Mouse (Mus musculus): Measurements from ENCODE around the gene Rps15. TPM values are rescaled to one million over a fixed set of nuclear protein-coding genes. Genes with fewer than 3 reads are reported as not detected.
A peak's percentile ranks its signal among the peaks of the same experiment; 100 is the strongest.
"Not testable (repeated sequence)": the region's sequence is repeated elsewhere in the genome, so short reads cannot be mapped to it uniquely, and the experiment has no call there.

Rps15 gene
- 531 and 538 TPM in 2 replicates for polyA plus RNA-seq (2015; fragmentation: Nextera tagmentation; extraction: Ambion mirVana)

DNA sequence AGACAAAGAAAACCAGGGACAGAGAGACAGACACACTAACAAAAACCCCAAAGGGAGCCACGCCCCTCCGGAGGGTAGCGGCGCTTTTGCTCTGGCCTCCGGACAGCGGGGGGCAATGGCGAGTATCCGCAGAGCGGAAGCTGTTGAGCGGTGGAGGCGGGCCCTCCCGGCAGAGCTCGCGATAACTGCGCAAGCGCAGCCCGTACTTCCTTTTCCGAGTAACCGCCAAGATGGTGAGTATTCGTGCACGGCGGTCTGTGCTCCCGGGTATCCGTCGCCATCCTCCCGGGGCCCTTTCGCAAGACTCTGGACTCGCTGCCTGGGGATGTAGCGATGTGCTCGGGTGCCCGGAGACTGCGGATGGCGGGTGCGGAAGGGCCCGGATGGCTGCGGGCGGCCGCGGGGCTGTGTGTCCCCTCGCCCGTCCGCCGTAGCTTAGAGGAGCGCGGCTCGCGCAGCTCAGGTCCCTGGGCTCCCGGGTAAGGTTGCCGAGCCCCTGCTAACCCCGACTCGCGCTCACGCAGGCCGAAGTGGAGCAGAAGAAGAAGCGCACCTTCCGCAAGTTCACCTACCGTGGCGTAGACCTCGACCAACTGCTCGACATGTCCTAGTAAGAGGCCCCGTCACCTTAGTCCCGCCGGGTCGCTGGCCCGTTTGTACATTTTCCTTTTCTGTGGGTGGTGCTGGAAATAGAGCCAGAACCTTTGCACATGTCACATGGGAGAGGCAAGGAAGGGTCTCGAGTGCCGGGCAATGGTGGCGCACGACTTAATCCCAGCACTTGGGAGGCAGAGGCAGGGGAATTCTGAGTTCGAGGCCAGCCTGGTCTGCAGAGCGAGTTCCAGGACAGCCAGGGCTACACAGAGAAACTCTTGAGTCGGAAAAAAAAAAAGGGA lies at the start of gene Rps15:
TSS of gene Rps15 (plus strand) at position 203 of the 896 bp plus-strand sequence.
- Histone ChIP-seq H3K27ac (ENCODE audit: low read length) (peak within 1 kb of the TSS; percentile 91), H3K9ac (replicated peaks; ENCODE audit: low read depth, low read length) (peak within 1 kb of the TSS; percentile 95), H3K4me2 (ENCODE audit: low read length) (peak within 1 kb of the TSS; percentile 89), H3K9me3 (ENCODE audit: control insufficient read depth, low read length) (no peaks in the 10 kb centered on the region), H3K4me3 (replicated peaks; ENCODE audit: low read length) (peak within 1 kb of the TSS; percentile 87), H3K36me3 (ENCODE audit: control insufficient read depth, insufficient read depth) (peaks cover 16% of the 10 kb centered on the region), H3K27me3 (replicated peaks; ENCODE audit: control insufficient read depth, insufficient read depth, low read length) (no peaks in the 10 kb centered on the region), H3K4me1 (replicated peaks; ENCODE audit: control insufficient read depth, insufficient read depth, low read length) (peaks cover 40% of the 10 kb centered on the region)
- peak; percentile 82 for ATAC-seq
- WGBS, result under 1% methylated on average over 70 of the region's 72 CpGs

DNA sequence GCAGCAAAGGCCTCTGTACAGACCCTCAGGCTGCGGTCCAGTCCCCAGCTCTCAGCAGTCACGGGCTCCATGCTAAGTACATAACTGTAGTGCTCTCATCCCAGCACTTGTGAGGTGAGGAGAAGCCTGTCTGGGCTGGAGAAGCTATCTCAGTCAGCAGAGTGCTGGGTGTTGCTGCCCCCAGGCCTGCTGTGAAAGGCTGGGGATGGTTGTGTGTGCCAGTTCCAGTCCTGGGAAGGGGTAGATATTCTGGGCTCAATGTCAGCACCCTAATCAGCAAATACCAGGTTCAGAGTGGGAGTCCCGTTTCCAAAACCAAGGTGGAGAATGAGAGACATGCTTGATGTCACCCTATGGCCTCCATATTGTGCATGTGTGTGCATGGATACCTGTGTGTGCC lies 49.6 kb upstream of the Rps15 start:
- no peak for ATAC-seq
- peaks cover 11% of the 10 kb centered on the region for H3K4me1 ChIP-seq (replicated peaks; ENCODE audit: control insufficient read depth, insufficient read depth, low read length)
- no peak overlapping the region for H3K4me3 ChIP-seq (replicated peaks; ENCODE audit: low read length)
- no peak overlapping the region for H3K4me2 ChIP-seq (ENCODE audit: low read length)
- WGBS, result 86% methylated on average over 3 of the region's 3 CpGs
- H3K9me3 ChIP-seq (ENCODE audit: control insufficient read depth, low read length), result no peaks in the 10 kb centered on the region
- H3K9ac ChIP-seq (replicated peaks; ENCODE audit: low read depth, low read length), result no peak overlapping the region
- peaks cover 33% of the 10 kb centered on the region for H3K36me3 ChIP-seq (ENCODE audit: control insufficient read depth, insufficient read depth)
- no peaks in the 10 kb centered on the region for H3K27me3 ChIP-seq (replicated peaks; ENCODE audit: control insufficient read depth, insufficient read depth, low read length)
- H3K27ac ChIP-seq (ENCODE audit: low read length), result no peak overlapping the region

DNA sequence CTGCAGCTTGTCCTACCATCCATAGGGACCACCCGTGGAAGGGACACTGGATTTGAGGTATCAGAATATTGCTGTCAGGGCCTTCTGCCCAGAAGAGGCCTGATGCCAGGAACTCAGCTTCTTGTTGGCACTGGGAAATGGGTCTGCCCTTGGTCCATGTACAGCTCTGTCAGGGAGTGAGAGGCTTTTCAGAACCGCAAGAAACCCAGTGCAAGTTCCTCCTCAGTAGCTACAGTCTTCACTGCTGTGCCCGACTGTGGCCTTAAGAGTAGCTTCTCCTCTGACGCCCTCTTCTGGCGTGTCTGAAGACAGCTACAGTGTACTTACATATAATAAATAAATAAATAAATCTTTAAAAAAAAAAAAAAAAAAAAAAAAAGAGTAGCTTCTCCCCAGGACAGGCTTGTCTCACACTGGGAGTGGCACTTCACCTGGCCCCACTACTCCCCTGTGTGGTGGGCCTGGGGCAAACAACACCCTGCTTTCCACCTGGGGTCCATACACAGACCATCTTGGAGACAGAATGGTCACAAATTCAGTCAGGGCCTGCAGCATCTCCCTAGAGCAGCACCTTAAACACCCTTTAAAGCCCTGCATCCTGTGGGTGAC lies 47.4 kb upstream of the Rps15 start:
- H3K36me3 ChIP-seq (ENCODE audit: control insufficient read depth, insufficient read depth), result peaks cover 25% of the 10 kb centered on the region
- WGBS, result 33% methylated on average over 5 of the region's 5 CpGs
- no peak overlapping the region for H3K4me3 ChIP-seq (replicated peaks; ENCODE audit: low read length)
- no peak overlapping the region for H3K4me2 ChIP-seq (ENCODE audit: low read length)
- H3K9me3 ChIP-seq (ENCODE audit: control insufficient read depth, low read length), result no peaks in the 10 kb centered on the region
- peaks cover 16% of the 10 kb centered on the region for H3K4me1 ChIP-seq (replicated peaks; ENCODE audit: control insufficient read depth, insufficient read depth, low read length)
- no peak for ATAC-seq
- H3K27me3 ChIP-seq (replicated peaks; ENCODE audit: control insufficient read depth, insufficient read depth, low read length), result no peaks in the 10 kb centered on the region
- H3K9ac ChIP-seq (replicated peaks; ENCODE audit: low read depth, low read length), result 0 out of 2 replicates have a peak overlapping the region, but pooled peaks have one; percentile 0
- no peak overlapping the region for H3K27ac ChIP-seq (ENCODE audit: low read length)

DNA sequence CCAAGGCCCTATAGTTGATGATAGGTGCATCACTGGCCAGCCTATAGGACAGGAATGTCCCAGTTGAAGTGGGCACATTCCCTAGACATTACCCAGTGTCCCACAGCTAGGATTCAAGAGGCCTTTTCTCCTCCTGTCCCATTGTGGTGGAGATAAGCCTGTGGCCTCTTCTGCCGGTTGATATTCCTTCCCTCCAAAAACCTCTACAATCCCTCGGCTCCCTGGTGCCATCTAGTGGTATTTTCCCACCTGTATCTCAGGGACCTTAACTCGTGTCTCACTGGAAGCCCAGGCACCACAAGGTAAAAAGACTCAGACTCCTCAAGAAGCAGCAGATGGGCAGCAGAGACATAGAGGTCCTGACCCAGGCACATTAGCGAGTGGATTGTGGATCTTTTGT lies 46.7 kb upstream of the Rps15 start:
- Histone ChIP-seq H3K36me3 (ENCODE audit: control insufficient read depth, insufficient read depth) (peaks cover 19% of the 10 kb centered on the region), H3K4me2 (ENCODE audit: low read length) (no peak overlapping the region), H3K27me3 (replicated peaks; ENCODE audit: control insufficient read depth, insufficient read depth, low read length) (no peaks in the 10 kb centered on the region), H3K4me1 (replicated peaks; ENCODE audit: control insufficient read depth, insufficient read depth, low read length) (peaks cover 23% of the 10 kb centered on the region), H3K27ac (ENCODE audit: low read length) (0 out of 2 replicates have a peak overlapping the region, but pooled peaks have one; percentile 17), H3K4me3 (replicated peaks; ENCODE audit: low read length) (no peak overlapping the region), H3K9me3 (ENCODE audit: control insufficient read depth, low read length) (no peaks in the 10 kb centered on the region), H3K9ac (replicated peaks; ENCODE audit: low read depth, low read length) (0 out of 2 replicates have a peak overlapping the region, but pooled peaks have one; percentile 0)
- 7% methylated on average over 4 of the region's 4 CpGs for WGBS
- 0 out of 2 replicates have a peak, but pooled peaks have one; percentile 16 for ATAC-seq

DNA sequence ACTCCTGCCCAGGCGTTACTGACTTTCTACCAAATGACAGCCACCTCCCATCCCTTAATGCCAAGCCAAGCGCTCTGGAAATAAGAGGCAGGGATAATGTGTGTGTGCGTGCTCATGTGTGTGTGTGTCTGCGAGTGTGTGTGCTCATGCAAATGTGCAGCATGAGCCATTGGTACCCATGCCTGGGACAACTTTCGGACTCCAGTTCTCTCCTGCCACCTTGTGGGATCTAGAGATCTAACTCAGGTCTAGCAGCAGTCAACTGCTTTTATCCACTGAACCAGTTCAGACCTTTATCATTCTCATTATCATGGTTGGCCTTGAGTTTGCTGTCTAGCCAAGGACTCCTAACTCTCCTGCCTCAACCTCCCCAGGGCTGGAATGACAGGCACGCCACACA lies 44.4 kb upstream of the Rps15 start:
- Histone ChIP-seq H3K27me3 (replicated peaks; ENCODE audit: control insufficient read depth, insufficient read depth, low read length) (no peaks in the 10 kb centered on the region), H3K4me2 (ENCODE audit: low read length) (no peak overlapping the region), H3K9me3 (ENCODE audit: control insufficient read depth, low read length) (no peaks in the 10 kb centered on the region), H3K9ac (replicated peaks; ENCODE audit: low read depth, low read length) (no peak overlapping the region), H3K36me3 (ENCODE audit: control insufficient read depth, insufficient read depth) (peaks cover 4% of the 10 kb centered on the region; the same call in 1 of the 2 replicates), H3K27ac (ENCODE audit: low read length) (no peak overlapping the region), H3K4me1 (replicated peaks; ENCODE audit: control insufficient read depth, insufficient read depth, low read length) (peaks cover 21% of the 10 kb centered on the region), H3K4me3 (replicated peaks; ENCODE audit: low read length) (no peak overlapping the region)
- ATAC-seq, result no peak
- WGBS, result 32% methylated on average over 6 of the region's 6 CpGs

DNA sequence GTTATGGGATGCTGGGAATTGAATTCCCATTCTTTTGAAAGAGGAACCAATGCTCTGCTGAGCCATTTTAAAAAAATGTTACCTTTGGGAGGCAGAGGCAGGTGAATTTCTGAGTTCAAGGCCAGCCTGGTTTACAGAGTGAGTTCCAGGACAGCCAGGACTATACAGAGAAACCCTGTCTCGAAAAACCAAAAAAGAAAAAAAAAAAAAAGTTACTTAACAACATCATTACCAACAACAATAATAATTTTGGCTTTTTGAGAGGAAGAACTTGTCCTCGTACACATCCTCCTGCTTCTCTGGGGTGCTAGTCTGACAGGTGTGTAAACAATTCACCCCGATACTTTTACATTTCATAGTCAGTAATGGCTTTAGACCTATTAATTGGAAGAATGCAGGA lies 43.8 kb upstream of the Rps15 start:
- H3K4me2 ChIP-seq (ENCODE audit: low read length), result peak overlapping the region; percentile 37
- peaks cover 21% of the 10 kb centered on the region for H3K4me1 ChIP-seq (replicated peaks; ENCODE audit: control insufficient read depth, insufficient read depth, low read length)
- not testable (repeated sequence) for H3K9ac ChIP-seq (replicated peaks; ENCODE audit: low read depth, low read length); H3K9me3 ChIP-seq (ENCODE audit: control insufficient read depth, low read length); H3K36me3 ChIP-seq (ENCODE audit: control insufficient read depth, insufficient read depth); ATAC-seq; H3K27me3 ChIP-seq (replicated peaks; ENCODE audit: control insufficient read depth, insufficient read depth, low read length); H3K27ac ChIP-seq (ENCODE audit: low read length)
- H3K4me3 ChIP-seq (replicated peaks; ENCODE audit: low read length), result peak overlapping the region; percentile 63
- WGBS, result 35% methylated on average over 3 of the region's 3 CpGs

DNA sequence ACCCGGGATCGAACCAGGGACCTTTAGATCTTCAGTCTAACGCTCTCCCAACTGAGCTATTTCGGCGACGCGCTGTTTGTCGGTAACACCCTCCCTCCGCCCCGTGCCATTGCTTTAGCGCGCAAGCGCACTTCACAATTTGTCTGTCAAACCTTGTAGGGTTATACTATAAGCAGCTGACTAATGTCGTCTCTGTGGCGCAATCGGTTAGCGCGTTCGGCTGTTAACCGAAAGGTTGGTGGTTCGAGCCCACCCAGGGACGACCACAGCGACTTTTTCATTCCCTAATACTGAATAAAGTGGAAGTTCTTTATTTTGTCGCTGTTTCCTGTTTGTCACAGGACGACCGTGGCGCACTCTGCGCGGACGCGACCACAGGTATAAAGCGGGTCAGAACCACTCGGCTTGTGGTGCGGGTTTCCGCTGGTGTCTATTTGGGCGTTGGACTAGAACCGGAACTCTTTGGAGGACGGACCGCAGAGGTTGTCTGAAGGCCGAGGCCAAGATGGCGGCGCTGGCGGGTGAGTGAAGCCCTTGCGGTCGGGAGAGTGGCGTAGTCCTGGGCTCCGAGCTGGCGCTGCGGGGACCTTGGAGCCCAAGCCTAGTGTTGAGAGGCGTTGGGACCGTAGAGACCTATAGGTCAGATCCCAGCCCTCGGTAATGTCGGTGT lies 43.1 kb upstream of the Rps15 start, which contains the start of gene Ndufs7:
TSS of gene Ndufs7 (plus strand) at position 151 of the 670 bp plus-strand sequence.
- H3K4me1 ChIP-seq (replicated peaks; ENCODE audit: control insufficient read depth, insufficient read depth, low read length), result peaks cover 21% of the 10 kb centered on the region
- H3K9ac ChIP-seq (replicated peaks; ENCODE audit: low read depth, low read length), result peak within 1 kb of the TSS; percentile 75
- peak; percentile 87 for ATAC-seq
- H3K4me3 ChIP-seq (replicated peaks; ENCODE audit: low read length), result peak within 1 kb of the TSS; percentile 63
- no peaks in the 10 kb centered on the region for H3K9me3 ChIP-seq (ENCODE audit: control insufficient read depth, low read length)
- no peaks in the 10 kb centered on the region for H3K27me3 ChIP-seq (replicated peaks; ENCODE audit: control insufficient read depth, insufficient read depth, low read length)
- peak within 1 kb of the TSS; percentile 84 for H3K27ac ChIP-seq (ENCODE audit: low read length)
- peak within 1 kb of the TSS; percentile 94 for H3K4me2 ChIP-seq (ENCODE audit: low read length)
- H3K36me3 ChIP-seq (ENCODE audit: control insufficient read depth, insufficient read depth), result no peaks in the 10 kb centered on the region
- under 1% methylated on average over 53 of the region's 53 CpGs for WGBS

DNA sequence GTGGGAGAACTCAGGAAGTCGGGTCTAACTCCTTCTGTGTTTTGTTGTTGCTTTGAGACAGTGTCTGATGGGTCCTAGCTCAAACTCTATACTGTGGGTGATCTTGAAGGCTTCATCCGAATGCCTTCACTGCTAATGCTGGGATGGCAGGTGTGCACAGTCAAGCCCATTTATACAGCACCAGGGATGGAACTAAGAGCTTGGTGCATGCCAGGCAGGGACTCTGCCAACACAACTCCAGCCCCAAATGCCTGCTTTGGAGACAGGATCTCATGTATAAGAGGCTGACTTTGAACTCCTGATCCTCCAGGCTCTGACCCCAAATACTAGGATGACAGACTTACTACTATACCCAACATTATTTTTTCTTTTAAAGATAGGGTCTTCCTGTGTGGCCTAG lies 42.2 kb upstream of the Rps15 start:
- Histone ChIP-seq H3K36me3 (ENCODE audit: control insufficient read depth, insufficient read depth) (peaks cover 2% of the 10 kb centered on the region; the same call in 1 of the 2 replicates), H3K9ac (replicated peaks; ENCODE audit: low read depth, low read length) (peak overlapping the region; percentile 75), H3K9me3 (ENCODE audit: control insufficient read depth, low read length) (no peaks in the 10 kb centered on the region), H3K4me2 (ENCODE audit: low read length) (peak overlapping the region; percentile 94), H3K27ac (ENCODE audit: low read length) (peak overlapping the region; percentile 84), H3K27me3 (replicated peaks; ENCODE audit: control insufficient read depth, insufficient read depth, low read length) (no peaks in the 10 kb centered on the region), H3K4me1 (replicated peaks; ENCODE audit: control insufficient read depth, insufficient read depth, low read length) (peaks cover 20% of the 10 kb centered on the region), H3K4me3 (replicated peaks; ENCODE audit: low read length) (peak overlapping the region; percentile 63)
- ATAC-seq, result no peak
- 36% methylated on average over 2 of the region's 2 CpGs for WGBS

DNA sequence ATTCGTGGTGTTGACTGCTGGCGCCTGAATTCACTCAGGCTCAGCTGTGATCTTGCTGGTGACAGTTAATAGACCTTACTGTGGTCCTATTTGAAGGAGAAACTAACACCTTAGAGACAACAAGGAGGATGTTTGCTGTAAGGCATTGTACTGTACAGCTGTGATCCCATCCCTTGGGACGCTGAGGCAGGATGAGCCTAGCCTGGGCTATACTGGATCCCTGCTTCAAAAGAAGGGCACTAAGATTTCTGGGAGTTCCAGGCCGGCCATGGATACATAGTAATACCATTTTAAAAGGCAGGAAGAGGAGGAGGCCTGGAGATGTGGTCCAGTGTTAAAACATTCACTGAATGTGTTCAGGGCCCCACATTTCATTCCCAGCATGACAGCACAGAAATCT lies 41.7 kb upstream of the Rps15 start:
- 85% methylated on average over 4 of the region's 4 CpGs for WGBS
- no peak overlapping the region for H3K4me3 ChIP-seq (replicated peaks; ENCODE audit: low read length)
- no peak overlapping the region for H3K9ac ChIP-seq (replicated peaks; ENCODE audit: low read depth, low read length)

More for the DNA sequence above, 41.7 kb upstream of the Rps15 start:
- no peak for ATAC-seq
- Histone ChIP-seq H3K9me3 (ENCODE audit: control insufficient read depth, low read length) (no peaks in the 10 kb centered on the region), H3K27ac (ENCODE audit: low read length) (no peak overlapping the region), H3K4me2 (ENCODE audit: low read length) (no peak overlapping the region; the same call in 1 of the 2 replicates), H3K36me3 (ENCODE audit: control insufficient read depth, insufficient read depth) (peaks cover 6% of the 10 kb centered on the region), H3K4me1 (replicated peaks; ENCODE audit: control insufficient read depth, insufficient read depth, low read length) (peaks cover 15% of the 10 kb centered on the region), H3K27me3 (replicated peaks; ENCODE audit: control insufficient read depth, insufficient read depth, low read length) (no peaks in the 10 kb centered on the region)
